Mouse (Mus musculus): Measurements from ENCODE around the gene Ppm1k. TPM values are rescaled to one million over a fixed set of nuclear protein-coding genes. Genes with fewer than 3 reads are reported as not detected.

The Ppm1k gene
- polyA plus RNA-seq, 1 experiment from 2014 or later = 7.7 TPM

DNA sequence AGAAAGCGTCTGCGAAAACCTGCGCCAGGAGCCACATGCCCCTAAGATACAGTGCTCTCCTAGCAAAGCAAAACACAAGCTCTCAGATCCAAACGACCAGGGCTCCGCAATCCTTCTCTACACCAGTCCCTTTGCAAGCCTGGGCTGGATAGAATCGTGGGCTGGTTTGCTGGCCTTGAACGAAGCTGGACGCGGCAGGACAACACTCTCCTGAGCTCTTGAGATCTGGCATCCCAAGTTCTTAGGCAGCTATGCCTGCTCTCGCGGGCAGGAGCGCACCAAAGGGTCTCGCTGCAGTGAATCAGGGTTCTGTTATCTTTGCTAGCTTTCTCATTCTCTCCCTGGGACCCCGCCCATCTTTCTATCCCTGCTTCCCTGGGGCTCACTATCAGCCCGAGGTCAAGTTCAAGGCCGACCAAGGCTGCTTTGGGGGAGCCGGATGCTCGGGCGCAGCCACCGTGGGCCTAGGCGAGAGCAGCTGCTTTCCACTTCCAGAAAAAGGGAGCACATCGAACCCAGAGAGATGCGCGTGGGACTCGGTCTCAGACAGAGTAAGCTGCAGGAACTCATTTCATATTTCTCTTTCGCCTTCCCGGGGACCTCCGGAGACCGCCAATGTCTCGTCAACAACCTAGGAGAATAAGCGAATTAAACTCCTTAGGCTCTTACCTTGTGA lies 519 bp downstream of the Ppm1k start:
- peak overlapping the region; percentile 84 for H3K9ac ChIP-seq (ENCODE audit: low read depth, low read length)
- no peaks in the 10 kb centered on the region for H3K36me3 ChIP-seq (ENCODE audit: control insufficient read depth, insufficient read depth, low read length)
- H3K27me3 ChIP-seq (replicated peaks; ENCODE audit: control insufficient read depth, insufficient read depth, low read length) = no peaks in the 10 kb centered on the region
- H3K4me3 ChIP-seq (ENCODE audit: low read length) = peak overlapping the region; percentile 87
- peaks cover 10% of the 10 kb centered on the region for H3K4me1 ChIP-seq (ENCODE audit: control insufficient read depth, insufficient read depth, low read depth, low read length)
- peak overlapping the region; percentile 88 for H3K27ac ChIP-seq (ENCODE audit: low read depth, low read length)
- H3K4me2 ChIP-seq (ENCODE audit: low read length) = peak overlapping the region; percentile 90
- no peaks in the 10 kb centered on the region for H3K9me3 ChIP-seq (ENCODE audit: control insufficient read depth, low read length)
- peak; percentile 48 for ATAC-seq
- under 1% methylated on average over 31 of the region's 31 CpGs for WGBS

DNA sequence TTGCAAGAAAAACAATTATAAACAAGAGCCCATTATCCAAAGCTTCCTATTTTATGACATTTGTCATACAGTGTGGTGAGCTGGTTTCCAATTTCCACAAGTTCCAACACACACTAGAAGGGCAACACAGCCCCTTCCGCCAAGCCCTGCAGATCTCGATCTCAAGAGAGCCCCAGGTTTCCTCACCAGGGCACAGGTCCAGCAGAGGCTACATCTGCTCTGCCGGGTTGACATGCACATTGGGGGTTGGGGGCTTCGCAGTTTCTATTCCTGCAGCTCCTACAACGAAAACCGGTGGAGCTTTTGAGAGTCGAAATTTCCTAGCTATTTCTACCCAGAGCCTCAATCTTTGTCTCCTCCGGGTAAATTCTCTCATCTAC lies 1.0 kb downstream of the Ppm1k start:
- H3K4me2 ChIP-seq (ENCODE audit: low read length) = peak overlapping the region; percentile 90
- H3K4me3 ChIP-seq (ENCODE audit: low read length) = peak overlapping the region; percentile 87
- peak overlapping the region; percentile 88 for H3K27ac ChIP-seq (ENCODE audit: low read depth, low read length)
- no peak for ATAC-seq
- no peaks in the 10 kb centered on the region for H3K36me3 ChIP-seq (ENCODE audit: control insufficient read depth, insufficient read depth, low read length)
- peak overlapping the region; percentile 84 for H3K9ac ChIP-seq (ENCODE audit: low read depth, low read length)
- no peaks in the 10 kb centered on the region for H3K27me3 ChIP-seq (replicated peaks; ENCODE audit: control insufficient read depth, insufficient read depth, low read length)
- peaks cover 10% of the 10 kb centered on the region for H3K4me1 ChIP-seq (ENCODE audit: control insufficient read depth, insufficient read depth, low read depth, low read length)
- no peaks in the 10 kb centered on the region for H3K9me3 ChIP-seq (ENCODE audit: control insufficient read depth, low read length)
- WGBS = 5% methylated on average over 8 of the region's 8 CpGs

DNA sequence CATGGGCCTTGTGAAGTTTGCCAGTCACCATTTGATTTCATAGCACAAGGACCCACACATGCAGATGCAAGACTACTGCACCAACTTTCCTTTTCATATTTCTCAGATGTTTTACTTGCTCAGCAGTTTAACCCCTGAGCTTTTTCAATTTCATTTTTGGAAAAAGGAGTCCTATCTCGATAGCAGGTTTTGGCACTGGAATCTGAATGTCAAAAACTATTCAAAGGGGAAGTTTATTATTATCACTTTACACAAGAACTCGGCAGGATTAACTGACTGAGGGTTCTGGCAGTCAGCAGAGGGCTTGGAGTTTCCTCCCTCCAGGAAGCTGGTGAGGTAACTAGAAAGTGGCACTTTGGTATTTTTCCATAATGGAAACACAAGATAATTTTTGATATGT lies 1.9 kb downstream of the Ppm1k start:
- 74% methylated on average over 2 of the region's 2 CpGs for WGBS
- Histone ChIP-seq H3K27ac (ENCODE audit: low read depth, low read length) (no peak overlapping the region), H3K36me3 (ENCODE audit: control insufficient read depth, insufficient read depth, low read length) (no peaks in the 10 kb centered on the region), H3K4me3 (ENCODE audit: low read length) (peak overlapping the region; percentile 87; the same call in 1 of the 2 replicates), H3K4me1 (ENCODE audit: control insufficient read depth, insufficient read depth, low read depth, low read length) (peaks cover 10% of the 10 kb centered on the region), H3K27me3 (replicated peaks; ENCODE audit: control insufficient read depth, insufficient read depth, low read length) (no peaks in the 10 kb centered on the region), H3K9ac (ENCODE audit: low read depth, low read length) (no peak overlapping the region), H3K4me2 (ENCODE audit: low read length) (peak overlapping the region; percentile 90), H3K9me3 (ENCODE audit: control insufficient read depth, low read length) (no peaks in the 10 kb centered on the region)
- ATAC-seq = no peak

DNA sequence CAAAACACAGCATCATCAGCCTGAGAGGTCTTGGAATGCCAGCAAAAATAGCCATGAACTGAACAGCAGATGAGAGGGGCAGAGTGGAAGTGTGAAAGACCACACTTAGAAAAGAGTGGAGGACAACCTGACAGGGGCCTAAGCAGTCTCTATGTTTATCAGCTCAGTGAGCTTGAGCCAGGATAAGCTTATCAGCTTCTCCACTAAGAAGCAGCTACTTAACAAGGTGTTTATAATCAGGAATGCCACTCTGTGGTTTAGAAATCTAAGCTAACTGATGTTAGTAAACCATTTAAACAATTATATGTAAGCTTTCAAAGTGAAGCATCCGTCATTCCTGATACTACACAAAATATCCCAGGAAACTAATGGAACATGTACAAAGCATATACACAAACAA lies 3.2 kb downstream of the Ppm1k start:
- Histone ChIP-seq H3K4me2 (ENCODE audit: low read length) (no peak overlapping the region), H3K27me3 (replicated peaks; ENCODE audit: control insufficient read depth, insufficient read depth, low read length) (no peaks in the 10 kb centered on the region), H3K4me1 (ENCODE audit: control insufficient read depth, insufficient read depth, low read depth, low read length) (peaks cover 10% of the 10 kb centered on the region), H3K9ac (ENCODE audit: low read depth, low read length) (no peak overlapping the region), H3K27ac (ENCODE audit: low read depth, low read length) (no peak overlapping the region), H3K4me3 (ENCODE audit: low read length) (no peak overlapping the region), H3K36me3 (ENCODE audit: control insufficient read depth, insufficient read depth, low read length) (no peaks in the 10 kb centered on the region), H3K9me3 (ENCODE audit: control insufficient read depth, low read length) (no peaks in the 10 kb centered on the region)
- WGBS = 96% methylated on average over 1 of the region's 1 CpGs
- ATAC-seq = no peak

DNA sequence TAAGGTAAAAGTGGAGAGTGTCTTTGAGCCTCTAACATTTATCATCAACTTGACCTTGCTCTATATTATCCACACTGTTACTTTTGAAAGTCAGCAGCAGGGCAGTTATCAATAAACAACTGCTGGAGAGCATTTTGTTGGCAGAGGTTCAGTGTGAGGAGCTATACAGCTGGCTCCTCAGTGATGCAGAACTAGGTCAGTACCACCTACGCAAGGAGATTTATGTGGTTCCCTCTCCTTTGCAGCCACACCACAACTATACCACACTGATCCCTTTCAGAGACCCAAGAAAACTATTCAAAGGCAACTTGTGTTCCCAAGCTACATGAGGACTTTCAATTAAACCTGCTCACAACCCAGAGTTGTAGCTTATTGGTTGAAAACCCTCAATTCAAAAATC lies 3.8 kb downstream of the Ppm1k start:
- no peaks in the 10 kb centered on the region for H3K27me3 ChIP-seq (replicated peaks; ENCODE audit: control insufficient read depth, insufficient read depth, low read length)
- H3K27ac ChIP-seq (ENCODE audit: low read depth, low read length) = no peak overlapping the region
- H3K9ac ChIP-seq (ENCODE audit: low read depth, low read length) = no peak overlapping the region
- H3K4me1 ChIP-seq (ENCODE audit: control insufficient read depth, insufficient read depth, low read depth, low read length) = peaks cover 10% of the 10 kb centered on the region
- H3K4me2 ChIP-seq (ENCODE audit: low read length) = no peak overlapping the region
- 80% methylated on average over 1 of the region's 1 CpGs for WGBS
- H3K36me3 ChIP-seq (ENCODE audit: control insufficient read depth, insufficient read depth, low read length) = no peaks in the 10 kb centered on the region
- no peaks in the 10 kb centered on the region for H3K9me3 ChIP-seq (ENCODE audit: control insufficient read depth, low read length)
- no peak for ATAC-seq
- no peak overlapping the region for H3K4me3 ChIP-seq (ENCODE audit: low read length)

DNA sequence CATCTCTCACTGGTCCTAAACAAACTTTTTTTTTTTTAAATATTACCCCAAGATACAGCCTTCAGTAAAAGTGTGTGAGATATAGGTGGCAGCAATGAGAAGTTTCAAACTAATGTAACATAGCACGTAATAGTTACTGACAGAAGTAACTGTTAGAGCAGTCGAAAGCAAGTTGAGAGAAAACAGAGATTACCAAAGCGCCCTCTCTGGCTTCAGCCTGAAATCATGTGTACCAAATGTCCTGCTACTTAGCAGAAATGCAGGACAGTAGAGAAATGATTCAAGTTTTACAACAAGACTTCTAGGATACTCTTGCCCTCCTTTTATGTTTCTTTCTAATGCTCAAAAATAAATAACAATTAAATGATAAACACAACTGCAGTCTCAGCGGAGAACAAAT lies 4.3 kb downstream of the Ppm1k start:
- Histone ChIP-seq H3K9me3 (ENCODE audit: control insufficient read depth, low read length) (no peaks in the 10 kb centered on the region), H3K27me3 (replicated peaks; ENCODE audit: control insufficient read depth, insufficient read depth, low read length) (no peaks in the 10 kb centered on the region), H3K36me3 (ENCODE audit: control insufficient read depth, insufficient read depth, low read length) (no peaks in the 10 kb centered on the region), H3K4me1 (ENCODE audit: control insufficient read depth, insufficient read depth, low read depth, low read length) (peaks cover 10% of the 10 kb centered on the region), H3K27ac (ENCODE audit: low read depth, low read length) (no peak overlapping the region), H3K9ac (ENCODE audit: low read depth, low read length) (no peak overlapping the region), H3K4me3 (ENCODE audit: low read length) (no peak overlapping the region), H3K4me2 (ENCODE audit: low read length) (no peak overlapping the region)
- ATAC-seq = no peak
- WGBS = 81% methylated on average over 4 of the region's 4 CpGs

DNA sequence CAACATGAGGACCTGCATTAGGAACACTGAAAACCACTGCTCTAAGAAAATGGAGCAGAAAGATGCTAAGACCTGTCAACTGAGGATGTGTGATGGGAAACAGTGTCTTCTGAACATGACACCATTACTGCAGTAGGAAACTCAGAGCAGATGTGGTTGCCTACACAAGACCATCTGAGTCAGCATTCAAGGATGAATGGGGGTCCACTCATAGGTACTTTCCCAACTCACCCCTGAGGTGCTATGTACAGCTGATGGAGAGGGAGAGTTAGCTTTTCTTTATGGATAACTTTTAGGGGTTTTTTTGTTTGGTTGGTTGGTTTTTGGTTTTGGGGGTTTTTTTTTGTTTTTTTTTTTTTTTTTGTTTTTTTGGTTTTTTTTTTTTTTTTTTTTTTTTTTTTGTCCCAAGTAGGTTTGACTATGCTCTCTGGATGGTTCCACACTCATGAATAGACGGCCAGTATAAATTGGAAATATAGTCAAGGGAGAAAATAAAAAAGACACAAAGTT lies 5.9 kb downstream of the Ppm1k start:
- H3K36me3 ChIP-seq (ENCODE audit: control insufficient read depth, insufficient read depth, low read length) = no peaks in the 10 kb centered on the region

DNA sequence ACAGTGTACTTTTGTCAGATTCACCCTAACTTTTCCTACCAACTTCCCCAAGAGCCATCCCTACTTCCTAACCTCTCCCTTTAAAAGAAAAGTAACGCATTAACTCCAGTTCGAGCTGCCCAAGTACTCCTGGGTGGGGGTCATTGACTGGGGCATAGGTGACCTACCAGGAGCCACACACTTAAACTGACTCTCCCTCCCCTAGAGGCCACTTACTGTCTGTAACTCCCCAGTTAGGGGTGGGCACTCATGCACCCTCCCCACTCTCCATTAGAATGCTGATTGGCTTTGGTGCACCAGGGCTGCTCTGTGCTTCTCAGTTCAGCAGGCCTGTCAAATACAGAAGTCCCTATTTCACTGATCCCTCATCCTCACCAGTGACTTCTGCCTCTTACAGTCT lies 8.3 kb downstream of the Ppm1k start:
- Histone ChIP-seq H3K27ac (ENCODE audit: low read depth, low read length) (no peak overlapping the region), H3K27me3 (replicated peaks; ENCODE audit: control insufficient read depth, insufficient read depth, low read length) (no peaks in the 10 kb centered on the region), H3K4me3 (ENCODE audit: low read length) (no peak overlapping the region), H3K4me2 (ENCODE audit: low read length) (no peak overlapping the region), H3K4me1 (ENCODE audit: control insufficient read depth, insufficient read depth, low read depth, low read length) (no peaks in the 10 kb centered on the region), H3K9me3 (ENCODE audit: control insufficient read depth, low read length) (no peaks in the 10 kb centered on the region), H3K36me3 (ENCODE audit: control insufficient read depth, insufficient read depth, low read length) (no peaks in the 10 kb centered on the region), H3K9ac (ENCODE audit: low read depth, low read length) (no peak overlapping the region)
- WGBS = 86% methylated on average over 2 of the region's 2 CpGs
- ATAC-seq = no peak

More for the DNA sequence above, 5.9 kb downstream of the Ppm1k start:
- Histone ChIP-seq H3K27ac (ENCODE audit: low read depth, low read length) (no peak overlapping the region), H3K4me3 (ENCODE audit: low read length) (no peak overlapping the region), H3K4me1 (ENCODE audit: control insufficient read depth, insufficient read depth, low read depth, low read length) (peaks cover 10% of the 10 kb centered on the region), H3K9me3 (ENCODE audit: control insufficient read depth, low read length) (no peaks in the 10 kb centered on the region), H3K9ac (ENCODE audit: low read depth, low read length) (no peak overlapping the region), H3K27me3 (replicated peaks; ENCODE audit: control insufficient read depth, insufficient read depth, low read length) (no peaks in the 10 kb centered on the region), H3K4me2 (ENCODE audit: low read length) (no peak overlapping the region)
- WGBS = 98% methylated on average over 1 of the region's 1 CpGs
- no peak for ATAC-seq

DNA sequence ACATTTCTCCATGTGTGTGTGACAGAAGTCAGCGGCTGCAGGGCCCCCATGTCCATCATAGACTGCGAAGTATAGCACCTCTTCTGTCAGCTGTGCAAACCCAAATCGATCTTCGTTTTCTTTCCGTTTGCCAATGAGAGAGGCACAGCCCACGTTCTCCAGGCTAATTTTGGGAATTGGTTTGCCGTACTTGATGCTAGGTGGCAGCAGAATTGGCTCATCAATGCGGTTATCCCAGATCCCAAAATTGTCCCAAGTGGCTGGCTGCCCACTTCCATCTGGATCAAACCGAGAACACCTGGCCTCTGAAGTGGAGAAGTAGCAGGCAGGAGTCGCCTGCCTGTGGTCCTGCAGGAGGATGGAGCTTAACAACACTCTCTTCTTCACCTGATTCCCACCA lies 10.5 kb downstream of the Ppm1k start:
- no peaks in the 10 kb centered on the region for H3K9me3 ChIP-seq (ENCODE audit: control insufficient read depth, low read length)
- WGBS = 93% methylated on average over 10 of the region's 10 CpGs
- ATAC-seq = no peak
- no peak overlapping the region for H3K4me3 ChIP-seq (ENCODE audit: low read length)
- no peaks in the 10 kb centered on the region for H3K27me3 ChIP-seq (replicated peaks; ENCODE audit: control insufficient read depth, insufficient read depth, low read length)
- no peak overlapping the region for H3K9ac ChIP-seq (ENCODE audit: low read depth, low read length)
- H3K4me1 ChIP-seq (ENCODE audit: control insufficient read depth, insufficient read depth, low read depth, low read length) = no peaks in the 10 kb centered on the region
- no peak overlapping the region for H3K4me2 ChIP-seq (ENCODE audit: low read length)
- no peak overlapping the region for H3K27ac ChIP-seq (ENCODE audit: low read depth, low read length)
- no peaks in the 10 kb centered on the region for H3K36me3 ChIP-seq (ENCODE audit: control insufficient read depth, insufficient read depth, low read length)

All from hindbrain, embryonic 16.5 days (tissue).